7 mouse cellular contexts compared by ENCODE assay signal in the genomic region with DNA sequence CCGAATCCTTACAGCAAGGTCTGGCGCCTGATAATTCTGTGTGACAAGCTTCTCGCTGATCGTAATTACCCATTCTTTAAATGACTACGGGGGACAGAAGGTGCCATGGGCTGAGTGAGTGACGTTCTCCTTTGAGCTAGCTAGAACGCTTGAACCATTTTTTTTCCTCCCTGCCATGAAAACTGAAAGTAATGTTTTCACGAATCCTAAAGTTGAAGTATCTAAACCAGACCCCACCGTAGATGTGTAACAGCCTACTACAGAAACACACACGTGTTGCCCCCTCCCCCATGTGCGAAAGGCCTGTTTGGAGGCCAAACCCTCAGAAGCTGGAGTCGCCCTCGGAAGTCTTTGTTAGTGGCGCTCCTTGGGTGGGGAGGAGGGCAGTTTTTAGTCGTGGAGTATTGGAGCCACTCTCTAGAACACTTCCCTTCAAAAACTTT. TPM values are rescaled to one million over a fixed set of nuclear protein-coding genes. Genes with fewer than 3 reads are reported as not detected.
A peak's percentile ranks its signal among the peaks of the same experiment; 100 is the strongest.
DNase-seq lines count a peak whose midpoint lies in the region; ATAC-seq lines count a peak whose summit lies in the region.

No protein-coding gene starts in this region.

- H3K36me3 ChIP-seq in embryonic facial prominence, embryonic 15.5 days: no peaks in the 10 kb centered on the region
- H3K36me3 ChIP-seq in limb, embryonic 13.5 days: peaks cover 14% of the 10 kb centered on the region
- no peaks in the 10 kb centered on the region for H3K36me3 ChIP-seq in midbrain, embryonic 14.5 days (ENCODE audit: control insufficient read depth, insufficient read depth, low read length)

- ATAC-seq in embryonic facial prominence, embryonic 15.5 days (ENCODE audit: insufficient number of reproducible peaks, low FRiP score, low TSS enrichment, low read depth): peak; percentile 18; the same call in 1 of the 2 replicates
- peak; percentile 38; the same call in 1 of the 2 replicates for ATAC-seq in limb, embryonic 13.5 days (ENCODE audit: low FRiP score, low read depth)
- peak; percentile 31; the same call in 1 of the 2 replicates for ATAC-seq in midbrain, embryonic 14.5 days (ENCODE audit: low FRiP score, low TSS enrichment)

- no peaks in the 10 kb centered on the region for H3K27me3 ChIP-seq in embryonic facial prominence, embryonic 15.5 days
- H3K27me3 ChIP-seq in limb, embryonic 13.5 days: no peaks in the 10 kb centered on the region
- no peaks in the 10 kb centered on the region for H3K27me3 ChIP-seq in midbrain, embryonic 14.5 days (ENCODE audit: control insufficient read depth, insufficient read depth, low read length)

- peak overlapping the region; percentile 91 for H3K4me3 ChIP-seq in embryonic facial prominence, embryonic 15.5 days (replicated peaks)
- peak overlapping the region; percentile 98 for H3K4me3 ChIP-seq in limb, embryonic 13.5 days
- peak overlapping the region; percentile 92 for H3K4me3 ChIP-seq in midbrain, embryonic 14.5 days (replicated peaks; ENCODE audit: low read depth, low read length)

- H3K9me3 ChIP-seq in embryonic facial prominence, embryonic 15.5 days (replicated peaks): no peaks in the 10 kb centered on the region
- H3K9me3 ChIP-seq in limb, embryonic 13.5 days: no peaks in the 10 kb centered on the region
- no peaks in the 10 kb centered on the region for H3K9me3 ChIP-seq in midbrain, embryonic 14.5 days (ENCODE audit: control insufficient read depth, low read length)

- peak overlapping the region; percentile 69 for H3K4me2 ChIP-seq in embryonic facial prominence, embryonic 15.5 days (replicated peaks)
- H3K4me2 ChIP-seq in limb, embryonic 13.5 days (replicated peaks): peak overlapping the region; percentile 77
- peak overlapping the region; percentile 91 for H3K4me2 ChIP-seq in midbrain, embryonic 14.5 days (ENCODE audit: low read length)

- H3K9ac ChIP-seq in embryonic facial prominence, embryonic 15.5 days: peak overlapping the region; percentile 98
- H3K9ac ChIP-seq in limb, embryonic 13.5 days: peak overlapping the region; percentile 98
- peak overlapping the region; percentile 99 for H3K9ac ChIP-seq in midbrain, embryonic 14.5 days (replicated peaks; ENCODE audit: low read length)

- peak; percentile 69 for DNase-seq in CD4-positive helper T cell, adult 2 months (ENCODE audit: low read depth, low spot score)
- peak; percentile 44 for DNase-seq in MN1 (ENCODE audit: low spot score)
- peak; percentile 27 for DNase-seq in heart, postnatal 4 days
- peak; percentile 60 for DNase-seq in midbrain, embryonic 14.5 days
- DNase-seq in thymus, postnatal 36 days: peak; percentile 19 to 35

- 0% methylated on average over 15 of the region's 15 CpGs for WGBS in embryonic facial prominence, embryonic 15.5 days
- WGBS in limb, embryonic 13.5 days: under 1% methylated on average over 15 of the region's 15 CpGs
- WGBS in midbrain, embryonic 14.5 days: under 1% methylated on average over 15 of the region's 15 CpGs

- H3K4me1 ChIP-seq in embryonic facial prominence, embryonic 15.5 days: peaks cover 17% of the 10 kb centered on the region; the same call in 1 of the 2 replicates
- peaks cover 30% of the 10 kb centered on the region for H3K4me1 ChIP-seq in limb, embryonic 13.5 days
- peaks cover 20% of the 10 kb centered on the region for H3K4me1 ChIP-seq in midbrain, embryonic 14.5 days (ENCODE audit: control insufficient read depth, insufficient read depth, low read length)

- H3K27ac ChIP-seq in embryonic facial prominence, embryonic 15.5 days (replicated peaks): peak overlapping the region; percentile 98
- peak overlapping the region; percentile 97 for H3K27ac ChIP-seq in limb, embryonic 13.5 days
- H3K27ac ChIP-seq in midbrain, embryonic 14.5 days (replicated peaks; ENCODE audit: low read depth, low read length): peak overlapping the region; percentile 97

RNA-seq across cellular contexts. Expression of a gene that starts 0.8 kb away (rescaled TPM):
- polyA plus RNA-seq in embryonic facial prominence, embryonic 15.5 days (2015; fragmentation: Nextera tagmentation; extraction: Ambion mirVana): 60.2 and 61.5 TPM in 2 replicates
- total RNA-seq in heart, postnatal 4 days (2021): 10 to 100 TPM; 68.9 to 73.5 TPM
- polyA plus RNA-seq in limb, embryonic 13.5 days (2015; fragmentation: Nextera tagmentation; extraction: Ambion mirVana): 71.4 and 79.3 TPM in 2 replicates
- 45.6 and 61.4 TPM in 2 replicates for polyA plus RNA-seq in midbrain, embryonic 14.5 days (2014; fragmentation: Nextera tagmentation; extraction: Ambion mirVana)

RNA-seq across cellular contexts. Expression of a gene that starts 22.1 kb away (rescaled TPM):
- polyA plus RNA-seq in embryonic facial prominence, embryonic 15.5 days (2015; fragmentation: Nextera tagmentation; extraction: Ambion mirVana): 3.0 and 3.4 TPM in 2 replicates
- total RNA-seq in heart, postnatal 4 days (2021): 10 to 100 TPM; 17.6 to 18.2 TPM
- 3.0 and 3.5 TPM in 2 replicates for polyA plus RNA-seq in limb, embryonic 13.5 days (2015; fragmentation: Nextera tagmentation; extraction: Ambion mirVana)
- 4.8 and 5.7 TPM in 2 replicates for polyA plus RNA-seq in midbrain, embryonic 14.5 days (2014; fragmentation: Nextera tagmentation; extraction: Ambion mirVana)

RNA-seq across cellular contexts. Expression of a gene that starts 22.2 kb away (rescaled TPM):
- polyA plus RNA-seq in embryonic facial prominence, embryonic 15.5 days (2015; fragmentation: Nextera tagmentation; extraction: Ambion mirVana): 21.8 and 23.1 TPM in 2 replicates
- total RNA-seq in heart, postnatal 4 days (2021): 10 to 100 TPM; 11.4 to 13.1 TPM
- polyA plus RNA-seq in limb, embryonic 13.5 days (2015; fragmentation: Nextera tagmentation; extraction: Ambion mirVana): 37.1 and 38.0 TPM in 2 replicates
- polyA plus RNA-seq in midbrain, embryonic 14.5 days (2014; fragmentation: Nextera tagmentation; extraction: Ambion mirVana): 14.1 and 21.1 TPM in 2 replicates

Comparison
In these comparisons a context has a peak if more than half of its experiments do, and no peak if none do; other contexts are left out.
1. Peak in every context shown above with its lines: DNase-seq, ATAC-seq, H3K4me3 ChIP-seq and H3K27ac ChIP-seq.